Mouse (Mus musculus): ENCODE measurements at regions not wholly inside any gene's neighbourhood (a gene's known extent, or its start where the extent isn't known, plus 50 kb on each side); places are given as distances from the start of the nearest gene placed in this dataset.

GRCm38 (mm10) chr2:147256696-147257095 lies 62.7 kb upstream of the Nkx2-2 start:
- no peaks in the 10 kb centered on the region for H3K27me3 ChIP-seq (ENCODE audit: control insufficient read depth, insufficient read depth, low read length)
- no peak overlapping the region for H3K4me3 ChIP-seq (ENCODE audit: control insufficient read depth, low read depth, low read length)
- H3K36me3 ChIP-seq (ENCODE audit: control insufficient read depth, insufficient read depth, low read length): no peaks in the 10 kb centered on the region
- no peak overlapping the region for H3K27ac ChIP-seq (ENCODE audit: control insufficient read depth, insufficient read depth, low read depth, low read length)
- TF ChIP-seq CTCF (IDR thresholded peaks at IDR 0.05; ENCODE audit: control insufficient read depth, insufficient read depth, insufficient replicate concordance, low read depth, low read length): peak; percentile 68; the same call in 1 of the 2 replicates
- no peak for TF ChIP-seq POLR2A (IDR thresholded peaks at IDR 0.05; ENCODE audit: control insufficient read depth, low read depth, low read length)
- no peaks in the 10 kb centered on the region for H3K4me1 ChIP-seq (ENCODE audit: control insufficient read depth, insufficient read depth, low read length)

DNA sequence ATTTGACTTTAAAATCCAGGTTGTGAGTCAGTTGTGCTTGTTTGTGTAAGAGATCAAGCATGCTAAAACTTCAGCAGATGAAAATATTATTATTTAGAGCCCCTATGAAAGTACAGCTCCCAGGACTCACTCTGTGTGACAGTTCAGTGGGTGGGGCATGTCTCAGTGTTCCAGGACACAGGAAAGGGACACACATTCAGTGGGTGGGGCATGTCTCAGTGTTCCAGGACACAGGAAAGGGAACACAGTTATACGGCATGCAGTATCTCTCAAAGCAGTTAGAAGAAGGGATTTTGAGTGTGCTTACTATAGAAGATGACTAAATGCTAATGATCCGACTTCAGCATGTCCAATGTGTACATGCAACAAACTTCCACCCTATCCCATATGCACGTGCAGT lies 60.9 kb upstream of the Nkx2-2 start:
- H3K4me1 ChIP-seq (ENCODE audit: control insufficient read depth, insufficient read depth, low read length): no peaks in the 10 kb centered on the region
- no peak for TF ChIP-seq CTCF (IDR thresholded peaks at IDR 0.05; ENCODE audit: control insufficient read depth, insufficient read depth, insufficient replicate concordance, low read depth, low read length)
- no peak for TF ChIP-seq POLR2A (IDR thresholded peaks at IDR 0.05; ENCODE audit: control insufficient read depth, low read depth, low read length)

GRCm38 (mm10) chr2:147254137-147254536 lies 60.1 kb upstream of the Nkx2-2 start:
- no peaks in the 10 kb centered on the region for H3K27me3 ChIP-seq (ENCODE audit: control insufficient read depth, insufficient read depth, low read length)
- TF ChIP-seq POLR2A (IDR thresholded peaks at IDR 0.05; ENCODE audit: control insufficient read depth, low read depth, low read length) (no peak), CTCF (IDR thresholded peaks at IDR 0.05; ENCODE audit: control insufficient read depth, insufficient read depth, insufficient replicate concordance, low read depth, low read length) (no peak)
- H3K4me1 ChIP-seq (ENCODE audit: control insufficient read depth, insufficient read depth, low read length): no peaks in the 10 kb centered on the region
- no peak overlapping the region for H3K27ac ChIP-seq (ENCODE audit: control insufficient read depth, insufficient read depth, low read depth, low read length)
- no peak overlapping the region for H3K4me3 ChIP-seq (ENCODE audit: control insufficient read depth, low read depth, low read length)
- no peaks in the 10 kb centered on the region for H3K36me3 ChIP-seq (ENCODE audit: control insufficient read depth, insufficient read depth, low read length)

More for the DNA sequence above, 60.9 kb upstream of the Nkx2-2 start:
- Histone ChIP-seq H3K27me3 (ENCODE audit: control insufficient read depth, insufficient read depth, low read length) (no peaks in the 10 kb centered on the region), H3K36me3 (ENCODE audit: control insufficient read depth, insufficient read depth, low read length) (no peaks in the 10 kb centered on the region), H3K27ac (ENCODE audit: control insufficient read depth, insufficient read depth, low read depth, low read length) (no peak overlapping the region), H3K4me3 (ENCODE audit: control insufficient read depth, low read depth, low read length) (no peak overlapping the region)

DNA sequence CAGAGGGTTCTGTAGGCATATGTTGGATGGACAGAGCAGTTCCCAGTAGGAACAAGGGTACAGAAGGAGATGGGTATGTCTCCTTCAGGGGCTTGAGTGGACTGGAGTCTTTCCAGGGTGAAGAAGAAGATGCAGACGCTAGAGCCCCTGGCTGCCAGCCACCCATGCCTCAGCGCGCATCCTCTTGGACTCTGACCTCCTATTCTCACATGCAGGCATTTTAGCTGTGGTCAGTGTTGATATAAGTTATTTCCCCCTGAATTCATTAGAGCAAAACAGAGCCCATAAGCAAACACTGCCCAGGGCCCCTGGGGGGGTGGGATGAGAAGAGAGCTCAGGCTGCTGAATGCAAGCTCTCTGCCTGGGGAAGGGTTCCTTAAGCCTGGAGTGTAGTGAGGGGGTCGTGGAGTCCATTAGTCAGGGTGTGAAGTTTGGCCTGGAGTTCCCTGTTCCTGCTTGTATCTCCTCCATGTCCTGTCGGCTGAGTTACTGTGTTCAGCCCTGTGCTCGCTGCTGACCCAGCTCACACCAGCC lies 54.0 kb upstream of the Nkx2-2 start:
- Histone ChIP-seq H3K27me3 (ENCODE audit: control insufficient read depth, insufficient read depth, low read length) (no peaks in the 10 kb centered on the region), H3K27ac (ENCODE audit: control insufficient read depth, insufficient read depth, low read depth, low read length) (no peak overlapping the region), H3K4me3 (ENCODE audit: control insufficient read depth, low read depth, low read length) (no peak overlapping the region), H3K4me1 (ENCODE audit: control insufficient read depth, insufficient read depth, low read length) (no peaks in the 10 kb centered on the region), H3K36me3 (ENCODE audit: control insufficient read depth, insufficient read depth, low read length) (no peaks in the 10 kb centered on the region)
- no peak for TF ChIP-seq CTCF (IDR thresholded peaks at IDR 0.05; ENCODE audit: control insufficient read depth, insufficient read depth, insufficient replicate concordance, low read depth, low read length)
- TF ChIP-seq POLR2A (IDR thresholded peaks at IDR 0.05; ENCODE audit: control insufficient read depth, low read depth, low read length): no peak

DNA sequence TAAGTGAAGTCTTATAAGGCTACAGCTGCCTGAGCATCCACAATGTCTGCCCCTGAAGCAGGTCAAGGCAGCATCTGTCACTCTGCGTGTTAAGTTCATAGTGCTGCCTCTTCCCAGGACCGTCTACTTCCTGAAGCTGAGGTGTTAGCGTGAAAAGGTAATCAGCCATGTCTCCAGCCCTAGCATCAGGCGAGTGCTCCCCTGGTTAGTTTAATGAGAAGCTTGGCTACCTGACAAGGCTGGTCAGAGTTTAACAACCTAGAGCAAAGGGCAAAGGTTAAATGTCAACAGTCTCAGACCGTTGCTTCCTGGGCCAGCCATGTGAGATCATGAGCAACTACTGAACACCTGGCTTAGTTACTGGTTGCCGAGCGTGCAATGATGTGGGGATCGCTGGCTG lies 53.2 kb upstream of the Nkx2-2 start:
- no peaks in the 10 kb centered on the region for H3K4me1 ChIP-seq (ENCODE audit: control insufficient read depth, insufficient read depth, low read length)
- no peak overlapping the region for H3K4me3 ChIP-seq (ENCODE audit: control insufficient read depth, low read depth, low read length)
- H3K27ac ChIP-seq (ENCODE audit: control insufficient read depth, insufficient read depth, low read depth, low read length): no peak overlapping the region
- no peaks in the 10 kb centered on the region for H3K36me3 ChIP-seq (ENCODE audit: control insufficient read depth, insufficient read depth, low read length)
- no peaks in the 10 kb centered on the region for H3K27me3 ChIP-seq (ENCODE audit: control insufficient read depth, insufficient read depth, low read length)
- TF ChIP-seq CTCF (IDR thresholded peaks at IDR 0.05; ENCODE audit: control insufficient read depth, insufficient read depth, insufficient replicate concordance, low read depth, low read length) (no peak), POLR2A (IDR thresholded peaks at IDR 0.05; ENCODE audit: control insufficient read depth, low read depth, low read length) (no peak)

- no peak overlapping the region for H3K27ac ChIP-seq (ENCODE audit: control insufficient read depth, insufficient read depth, low read depth, low read length)
- TF ChIP-seq CTCF (IDR thresholded peaks at IDR 0.05; ENCODE audit: control insufficient read depth, insufficient read depth, insufficient replicate concordance, low read depth, low read length) (no peak), POLR2A (IDR thresholded peaks at IDR 0.05; ENCODE audit: control insufficient read depth, low read depth, low read length) (no peak)
- no peak overlapping the region for H3K4me3 ChIP-seq (ENCODE audit: control insufficient read depth, low read depth, low read length)
- H3K4me1 ChIP-seq (ENCODE audit: control insufficient read depth, insufficient read depth, low read length): no peaks in the 10 kb centered on the region
- H3K27me3 ChIP-seq (ENCODE audit: control insufficient read depth, insufficient read depth, low read length): no peaks in the 10 kb centered on the region
- no peaks in the 10 kb centered on the region for H3K36me3 ChIP-seq (ENCODE audit: control insufficient read depth, insufficient read depth, low read length)
Observed at GRCm38 (mm10) chr2:147244406-147244805, 50.4 kb upstream of the Nkx2-2 start.
